Comparison of ENCODE assay signal across 6 mouse cellular contexts in the genomic region with DNA sequence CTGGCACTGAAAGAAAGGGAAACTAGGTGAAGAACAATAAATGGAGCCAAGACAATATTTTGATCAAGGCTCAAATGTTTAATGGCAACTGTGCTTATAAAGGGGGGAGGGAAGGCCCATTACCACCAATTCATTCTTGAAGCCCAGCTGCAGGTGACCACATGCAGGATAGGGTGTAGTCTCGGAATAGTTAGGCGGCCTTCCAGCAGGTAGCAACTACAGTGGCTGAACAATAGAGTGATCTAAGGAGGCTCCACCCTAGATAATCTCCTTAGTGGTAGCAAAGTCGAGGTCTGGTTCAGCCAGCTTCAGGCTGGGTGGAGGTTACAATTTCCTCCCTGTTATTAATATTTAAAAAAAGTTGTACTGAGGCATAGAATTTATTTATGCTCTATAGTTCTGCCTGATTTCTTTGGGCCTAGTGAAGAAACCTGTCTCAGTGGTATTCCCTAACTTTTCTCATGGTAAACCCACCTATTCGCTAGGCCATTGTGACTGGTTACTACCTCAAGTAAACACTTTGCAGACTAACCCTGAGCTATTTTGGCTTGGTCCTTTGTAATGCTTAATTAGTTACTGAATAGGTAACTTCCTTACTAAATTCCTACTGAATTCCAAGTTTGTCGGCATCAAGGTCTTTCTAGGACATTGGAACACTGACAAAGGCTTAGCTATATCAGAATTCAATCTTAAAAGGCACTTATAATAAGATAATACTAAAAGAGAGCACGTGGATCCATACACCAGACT.
DNase-seq lines count a peak whose midpoint lies in the region; TF ChIP-seq lines count a peak whose summit lies in the region.
"Not testable (repeated sequence)": the region's sequence is repeated elsewhere in the genome, so short reads cannot be mapped to it uniquely, and the experiment has no call there.

No protein-coding gene starts in this region.

- H3K4me1 ChIP-seq in ES-Bruce4 (ENCODE audit: control insufficient read depth, insufficient read depth, low read length); kidney, adult 2 months (ENCODE audit: control insufficient read depth, insufficient read depth, low read length): not testable (repeated sequence)

- not testable (repeated sequence) for H3K27me3 ChIP-seq in ES-Bruce4 (ENCODE audit: control insufficient read depth, insufficient read depth, low read length, poor library complexity, severe bottlenecking); kidney, adult 2 months (replicated peaks; ENCODE audit: control insufficient read depth, insufficient read depth, low read length)

- not testable (repeated sequence) for H3K9ac ChIP-seq in ES-Bruce4 (ENCODE audit: low read depth, poor library complexity, severe bottlenecking)

- not testable (repeated sequence) for TF ChIP-seq CTCF in ES-Bruce4 (IDR thresholded peaks at IDR 0.05; ENCODE audit: low read depth, low read length); kidney, adult 2 months (conservative IDR thresholded peaks at IDR 0.05; ENCODE audit: insufficient read depth, insufficient read length, low read depth, low read length)

- DNase-seq in ES-CJ7 (ENCODE audit: low read depth, low spot score) (peak; percentile 60), R1 (ENCODE audit: low read depth, low spot score) (peak; percentile 84), ZHBTc4 (ENCODE audit: low read depth, low spot score) (peak; percentile 48)
- DNase-seq in kidney, adult 2 months, result peak; percentile 7
- DNase-seq in kidney, adult 9 months, result peak; percentile 20

- not testable (repeated sequence) for TF ChIP-seq POLR2A in ES-Bruce4 (IDR thresholded peaks at IDR 0.05; ENCODE audit: insufficient read depth, low read length); kidney, adult 2 months (IDR thresholded peaks at IDR 0.05; ENCODE audit: low read depth, low read length)

- not testable (repeated sequence) for TF ChIP-seq EP300 in ES-Bruce4 (IDR thresholded peaks at IDR 0.05; ENCODE audit: insufficient read depth, low read depth, low read length)

- peak overlapping the region; percentile 71 for H3K27ac ChIP-seq in ES-Bruce4 (ENCODE audit: insufficient read depth, low read length)
- H3K27ac ChIP-seq in kidney, adult 2 months (ENCODE audit: insufficient read depth, low read depth, low read length), result not testable (repeated sequence)

- not testable (repeated sequence) for H3K4me3 ChIP-seq in ES-Bruce4 (ENCODE audit: low read depth, low read length); kidney, adult 2 months (ENCODE audit: insufficient read depth, low read depth, low read length)

- peaks cover 43% of the 10 kb centered on the region for H3K9me3 ChIP-seq in ES-Bruce4 (replicated peaks; ENCODE audit: control insufficient read depth, insufficient read depth, low read length, poor library complexity, severe bottlenecking)

- WGBS in kidney, adult 2 months, result 72% methylated on average over 6 of the region's 6 CpGs

- not testable (repeated sequence) for H3K36me3 ChIP-seq in ES-Bruce4 (ENCODE audit: control insufficient read depth, insufficient read depth, low read length, poor library complexity, severe bottlenecking); kidney, adult 2 months (ENCODE audit: control insufficient read depth, insufficient read depth, low read length)

Comparison
In these comparisons a context has a peak if more than half of its experiments do, and no peak if none do; other contexts are left out.
1. DNase-seq: peak in every context shown above with its lines; median percentile 84 in R1; 60 in ES-CJ7; 48 in ZHBTc4; 20 in kidney, adult 9 months; 7 in kidney, adult 2 months.